Mouse (Mus musculus): Measurements from ENCODE around the gene Cby1. TPM values are rescaled to one million over a fixed set of nuclear protein-coding genes. Genes with fewer than 3 reads are reported as not detected.
A peak's percentile ranks its signal among the peaks of the same experiment; 100 is the strongest.

Gene Cby1
- 8.5 and 8.8 TPM in 2 replicates for polyA plus RNA-seq (2015; fragmentation: Nextera tagmentation; extraction: Ambion mirVana)

- WGBS (ENCODE audit: insufficient replicate concordance) = under 1% methylated on average over 55 of the region's 55 CpGs
- 0 out of 2 replicates have a peak, but pooled peaks cover 2% of the 10 kb centered on the region for H3K36me3 ChIP-seq (replicated peaks; ENCODE audit: insufficient read depth, low read length)
- DNase-seq = peak; percentile 96
- H3K27me3 ChIP-seq (ENCODE audit: insufficient read depth, low read length) = no peaks in the 10 kb centered on the region
- peak within 1 kb of the TSS; percentile 99 for H3K4me2 ChIP-seq (ENCODE audit: low read depth, low read length)
- peak within 1 kb of the TSS; percentile 84 for H3K9ac ChIP-seq (replicated peaks)
- peak within 1 kb of the TSS; percentile 73 for H3K4me3 ChIP-seq (ENCODE audit: low read depth, low read length)
- H3K4me1 ChIP-seq (ENCODE audit: insufficient read depth) = peaks cover 6% of the 10 kb centered on the region; the same call in 1 of the 2 replicates
- no peaks in the 10 kb centered on the region for H3K9me3 ChIP-seq (ENCODE audit: low read length)
- peak within 1 kb of the TSS; percentile 90 for H3K27ac ChIP-seq (ENCODE audit: low read depth)
- no peak for TF ChIP-seq EP300 (IDR thresholded peaks at IDR 0.05; ENCODE audit: low read depth)
- TF ChIP-seq CTCF (IDR thresholded peaks at IDR 0.05; ENCODE audit: low read depth) = no peak
- ATAC-seq = peak; percentile 90
These were observed at the start of gene Cby1, which contains the start of gene Fam227a for GRCm38 (mm10) chr15:79658531-79659375. TSS of gene Cby1 (plus strand) at chr15:79659199. TSS of gene Fam227a (minus strand) at chr15:79658956.

GRCm38 (mm10) chr15:79609226-79609625 is 49.8 kb upstream of the Cby1 start:
- ATAC-seq = no peak
- no peak overlapping the region for H3K4me2 ChIP-seq (ENCODE audit: low read depth, low read length)
- H3K27ac ChIP-seq (ENCODE audit: low read depth) = no peak overlapping the region
- no peak for TF ChIP-seq EP300 (IDR thresholded peaks at IDR 0.05; ENCODE audit: low read depth)
- no peak for TF ChIP-seq CTCF (IDR thresholded peaks at IDR 0.05; ENCODE audit: low read depth)
- H3K27me3 ChIP-seq (ENCODE audit: insufficient read depth, low read length) = peaks cover 10% of the 10 kb centered on the region
- WGBS (ENCODE audit: insufficient replicate concordance) = 88% methylated on average over 2 of the region's 2 CpGs
- peaks cover 7% of the 10 kb centered on the region for H3K4me1 ChIP-seq (ENCODE audit: insufficient read depth)
- no peak overlapping the region for H3K9ac ChIP-seq (replicated peaks)
- no peak for DNase-seq
- H3K4me3 ChIP-seq (ENCODE audit: low read depth, low read length) = no peak overlapping the region
- no peaks in the 10 kb centered on the region for H3K9me3 ChIP-seq (ENCODE audit: low read length)
- H3K36me3 ChIP-seq (replicated peaks; ENCODE audit: insufficient read depth, low read length) = no peaks in the 10 kb centered on the region

DNA sequence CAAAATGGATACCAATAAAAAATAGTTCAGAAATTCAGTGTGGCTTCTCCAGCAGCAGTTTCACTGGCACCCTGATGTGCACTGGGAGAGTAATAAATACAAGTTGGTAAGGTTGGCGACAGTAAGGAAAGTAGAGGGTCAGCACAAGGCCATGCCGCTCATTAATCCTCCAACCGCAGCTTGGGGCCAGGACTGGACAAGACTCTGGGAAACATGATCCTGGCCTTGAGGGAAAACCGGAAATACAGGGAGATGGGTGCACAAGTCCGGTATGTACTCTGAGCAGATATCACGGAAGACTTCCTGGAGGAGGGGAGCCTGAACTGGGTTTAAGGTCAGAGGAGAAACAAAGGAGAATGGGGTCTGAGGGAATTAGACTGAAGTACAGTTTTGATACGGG is 43.5 kb upstream of the Cby1 start:
- Histone ChIP-seq H3K27ac (ENCODE audit: low read depth) (no peak overlapping the region), H3K4me2 (ENCODE audit: low read depth, low read length) (no peak overlapping the region), H3K9ac (replicated peaks) (no peak overlapping the region), H3K27me3 (ENCODE audit: insufficient read depth, low read length) (no peaks in the 10 kb centered on the region), H3K4me3 (ENCODE audit: low read depth, low read length) (no peak overlapping the region), H3K36me3 (replicated peaks; ENCODE audit: insufficient read depth, low read length) (no peaks in the 10 kb centered on the region), H3K9me3 (ENCODE audit: low read length) (no peaks in the 10 kb centered on the region), H3K4me1 (ENCODE audit: insufficient read depth) (no peaks in the 10 kb centered on the region)
- DNase-seq (no peak), ATAC-seq (no peak)
- WGBS (ENCODE audit: insufficient replicate concordance) = 78% methylated on average over 7 of the region's 7 CpGs
- TF ChIP-seq EP300 (IDR thresholded peaks at IDR 0.05; ENCODE audit: low read depth) = no peak
- TF ChIP-seq CTCF (IDR thresholded peaks at IDR 0.05; ENCODE audit: low read depth) = no peak

DNA sequence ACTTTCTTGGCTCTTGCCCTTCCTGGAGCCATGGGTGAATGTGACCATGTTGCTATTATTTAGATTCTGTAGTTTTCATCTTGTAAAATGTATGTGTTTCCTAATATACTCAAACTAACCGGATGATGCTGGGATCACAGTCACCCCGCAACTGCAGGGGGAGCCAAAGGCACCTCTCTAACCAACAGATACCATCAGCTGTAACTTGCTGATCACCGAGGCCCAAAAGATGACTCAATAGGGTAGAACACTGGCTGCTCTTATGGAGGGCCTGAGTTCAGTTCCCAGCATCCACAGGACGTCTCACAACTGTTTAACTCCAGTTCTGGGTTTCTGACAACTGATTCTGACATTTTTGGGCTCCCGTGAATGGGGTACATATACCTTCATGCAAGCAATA is 42.3 kb upstream of the Cby1 start:
- ATAC-seq = no peak
- 71% methylated on average over 5 of the region's 5 CpGs for WGBS (ENCODE audit: insufficient replicate concordance)
- DNase-seq = no peak
- Histone ChIP-seq H3K9me3 (ENCODE audit: low read length) (no peaks in the 10 kb centered on the region), H3K4me3 (ENCODE audit: low read depth, low read length) (no peak overlapping the region), H3K4me1 (ENCODE audit: insufficient read depth) (no peaks in the 10 kb centered on the region), H3K4me2 (ENCODE audit: low read depth, low read length) (no peak overlapping the region), H3K9ac (replicated peaks) (no peak overlapping the region), H3K27ac (ENCODE audit: low read depth) (no peak overlapping the region), H3K36me3 (replicated peaks; ENCODE audit: insufficient read depth, low read length) (no peaks in the 10 kb centered on the region), H3K27me3 (ENCODE audit: insufficient read depth, low read length) (no peaks in the 10 kb centered on the region)
- TF ChIP-seq EP300 (IDR thresholded peaks at IDR 0.05; ENCODE audit: low read depth) (no peak), CTCF (IDR thresholded peaks at IDR 0.05; ENCODE audit: low read depth) (0 out of 2 replicates have a peak, but pooled peaks have one; percentile 6)

GRCm38 (mm10) chr15:79617135-79617534 is 41.9 kb upstream of the Cby1 start:
- Histone ChIP-seq H3K27me3 (ENCODE audit: insufficient read depth, low read length) (no peaks in the 10 kb centered on the region), H3K9ac (replicated peaks) (no peak overlapping the region), H3K9me3 (ENCODE audit: low read length) (no peaks in the 10 kb centered on the region), H3K36me3 (replicated peaks; ENCODE audit: insufficient read depth, low read length) (no peaks in the 10 kb centered on the region), H3K4me1 (ENCODE audit: insufficient read depth) (no peaks in the 10 kb centered on the region), H3K4me3 (ENCODE audit: low read depth, low read length) (no peak overlapping the region), H3K4me2 (ENCODE audit: low read depth, low read length) (no peak overlapping the region), H3K27ac (ENCODE audit: low read depth) (no peak overlapping the region)
- DNase-seq (no peak), ATAC-seq (no peak)
- TF ChIP-seq CTCF (IDR thresholded peaks at IDR 0.05; ENCODE audit: low read depth) = no peak
- no peak for TF ChIP-seq EP300 (IDR thresholded peaks at IDR 0.05; ENCODE audit: low read depth)
- 75% methylated on average over 11 of the region's 11 CpGs for WGBS (ENCODE audit: insufficient replicate concordance)

DNA sequence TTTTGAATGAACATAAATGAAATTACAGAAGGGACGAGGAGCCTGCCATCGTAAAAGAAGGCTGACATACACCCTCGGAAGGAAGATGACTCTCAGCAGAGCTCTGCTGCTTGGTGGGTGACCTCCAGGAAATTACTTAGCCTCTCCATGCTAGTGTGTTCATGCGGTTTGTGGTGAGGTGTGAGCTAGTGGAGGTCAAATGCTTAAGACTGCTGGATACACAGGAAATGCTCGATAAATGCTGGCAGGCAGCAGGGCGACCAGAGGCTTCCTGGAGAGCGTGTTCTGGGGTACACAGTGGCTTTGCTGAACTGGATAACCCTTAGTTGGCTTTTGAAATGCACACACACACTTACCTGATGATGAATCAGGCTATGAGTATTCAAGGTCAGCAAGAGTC is 40.5 kb upstream of the Cby1 start:
- TF ChIP-seq EP300 (IDR thresholded peaks at IDR 0.05; ENCODE audit: low read depth) (no peak), CTCF (IDR thresholded peaks at IDR 0.05; ENCODE audit: low read depth) (no peak)
- Histone ChIP-seq H3K4me2 (ENCODE audit: low read depth, low read length) (no peak overlapping the region), H3K36me3 (replicated peaks; ENCODE audit: insufficient read depth, low read length) (no peaks in the 10 kb centered on the region), H3K9ac (replicated peaks) (no peak overlapping the region), H3K9me3 (ENCODE audit: low read length) (no peaks in the 10 kb centered on the region), H3K27me3 (ENCODE audit: insufficient read depth, low read length) (no peaks in the 10 kb centered on the region), H3K4me3 (ENCODE audit: low read depth, low read length) (no peak overlapping the region), H3K4me1 (ENCODE audit: insufficient read depth) (no peaks in the 10 kb centered on the region), H3K27ac (ENCODE audit: low read depth) (no peak overlapping the region)
- ATAC-seq (0 out of 2 replicates have a peak, but pooled peaks have one; percentile 7), DNase-seq (no peak)
- WGBS (ENCODE audit: insufficient replicate concordance) = 48% methylated on average over 7 of the region's 7 CpGs
